Mouse (Mus musculus): ENCODE data around the gene Paqr3.

Gene Paqr3

DNA sequence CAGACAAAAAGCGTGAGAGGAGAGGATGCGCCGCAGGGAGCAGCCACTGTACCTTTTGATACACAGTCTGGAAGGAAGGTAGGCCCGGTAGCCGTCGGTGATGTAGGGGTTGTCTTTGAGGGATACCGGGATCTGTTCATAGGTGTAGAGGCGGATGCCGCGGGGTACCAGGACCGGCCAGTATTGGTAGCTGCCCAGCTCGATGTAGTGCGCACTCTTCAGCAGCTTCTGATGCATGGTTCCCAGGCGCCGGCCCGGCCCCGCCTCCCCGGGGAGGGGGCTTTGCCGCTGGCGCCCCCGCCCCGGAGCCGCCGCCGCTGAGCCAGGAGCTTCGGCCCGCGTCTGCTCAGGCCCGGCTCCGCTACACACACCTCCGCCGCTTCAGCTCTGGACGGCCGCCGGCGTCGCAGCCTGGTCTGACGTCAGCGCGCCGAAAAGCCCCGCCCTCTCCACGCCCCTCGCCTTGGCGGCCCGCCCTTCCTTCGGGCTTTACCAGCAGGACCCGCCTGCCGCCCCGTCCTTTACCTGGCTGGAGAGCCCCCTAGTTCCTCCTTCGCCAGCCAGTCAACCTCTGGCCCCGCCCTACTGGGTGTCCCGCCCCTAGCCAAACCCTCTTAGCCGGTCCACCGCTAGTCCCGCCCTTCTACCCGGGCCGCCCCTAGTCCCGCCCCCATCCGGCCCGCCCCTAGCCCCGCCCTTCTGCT is at the start of gene Paqr3:
Paqr3 (minus strand) TSS at position 390 of the 704 bp plus-strand sequence.
- peak; percentile 98 for DNase-seq (ENCODE audit: low spot score)

DNA sequence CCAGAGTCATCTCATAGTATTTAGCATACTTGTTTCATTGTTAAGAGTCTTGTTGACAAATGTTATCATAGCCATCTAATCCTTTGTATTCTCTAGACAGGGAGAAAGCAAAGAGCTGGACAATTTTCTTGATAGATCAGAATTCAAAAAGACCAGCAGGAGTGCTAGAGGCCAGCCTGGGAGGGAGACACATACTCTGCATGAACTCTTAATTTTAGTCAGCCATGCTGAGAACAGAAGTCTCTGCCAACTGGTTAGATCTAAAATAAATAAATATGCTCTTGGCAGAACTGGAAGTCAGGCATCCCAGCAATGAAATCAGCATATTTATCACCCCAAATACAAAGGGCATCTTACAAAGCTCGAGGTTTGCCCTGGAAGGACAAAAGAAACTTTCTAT is 43.3 kb upstream of the Paqr3 start:
- peak; percentile 7 for DNase-seq (ENCODE audit: low spot score)

DNA sequence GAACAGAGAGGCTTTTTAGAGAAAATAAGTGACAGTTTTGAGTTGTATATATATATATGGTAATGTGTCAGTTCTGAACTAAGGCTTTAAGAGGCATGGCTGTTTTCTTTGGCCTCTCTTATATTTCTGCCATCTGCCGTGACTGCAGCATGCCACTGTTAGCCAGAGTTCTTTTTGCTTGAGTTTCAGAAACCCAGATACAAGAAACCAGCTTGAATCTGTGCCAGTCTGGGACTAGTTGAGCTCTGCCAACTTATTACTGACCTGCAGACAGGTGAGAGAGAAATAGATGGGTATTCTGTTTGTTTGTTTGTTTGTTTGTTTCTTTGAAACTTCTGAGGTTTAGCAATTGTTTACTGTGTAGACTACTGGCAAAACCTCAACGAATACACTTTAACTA is 23.9 kb upstream of the Paqr3 start:
- no peak for DNase-seq (ENCODE audit: low spot score)

DNA sequence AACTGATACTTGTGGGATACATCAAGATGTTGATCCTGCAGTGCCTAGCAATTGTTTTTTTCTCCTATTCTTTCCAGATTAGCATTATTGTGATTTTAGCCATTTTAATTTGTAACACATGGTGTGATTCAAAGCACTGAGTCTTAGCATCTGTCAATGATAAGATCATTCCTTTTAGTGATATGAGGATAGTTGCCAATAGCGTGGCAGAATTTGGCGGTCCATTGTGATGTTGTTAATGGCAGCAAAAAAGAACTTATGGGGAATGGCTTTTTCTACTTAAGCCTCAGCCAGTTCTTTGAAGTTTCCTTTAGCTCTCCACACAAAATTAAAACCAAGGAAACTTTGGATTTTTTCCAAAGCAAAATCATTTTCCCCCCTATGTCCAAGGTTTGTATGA is 18.2 kb upstream of the Paqr3 start:
- DNase-seq (ENCODE audit: low spot score): no peak

DNA sequence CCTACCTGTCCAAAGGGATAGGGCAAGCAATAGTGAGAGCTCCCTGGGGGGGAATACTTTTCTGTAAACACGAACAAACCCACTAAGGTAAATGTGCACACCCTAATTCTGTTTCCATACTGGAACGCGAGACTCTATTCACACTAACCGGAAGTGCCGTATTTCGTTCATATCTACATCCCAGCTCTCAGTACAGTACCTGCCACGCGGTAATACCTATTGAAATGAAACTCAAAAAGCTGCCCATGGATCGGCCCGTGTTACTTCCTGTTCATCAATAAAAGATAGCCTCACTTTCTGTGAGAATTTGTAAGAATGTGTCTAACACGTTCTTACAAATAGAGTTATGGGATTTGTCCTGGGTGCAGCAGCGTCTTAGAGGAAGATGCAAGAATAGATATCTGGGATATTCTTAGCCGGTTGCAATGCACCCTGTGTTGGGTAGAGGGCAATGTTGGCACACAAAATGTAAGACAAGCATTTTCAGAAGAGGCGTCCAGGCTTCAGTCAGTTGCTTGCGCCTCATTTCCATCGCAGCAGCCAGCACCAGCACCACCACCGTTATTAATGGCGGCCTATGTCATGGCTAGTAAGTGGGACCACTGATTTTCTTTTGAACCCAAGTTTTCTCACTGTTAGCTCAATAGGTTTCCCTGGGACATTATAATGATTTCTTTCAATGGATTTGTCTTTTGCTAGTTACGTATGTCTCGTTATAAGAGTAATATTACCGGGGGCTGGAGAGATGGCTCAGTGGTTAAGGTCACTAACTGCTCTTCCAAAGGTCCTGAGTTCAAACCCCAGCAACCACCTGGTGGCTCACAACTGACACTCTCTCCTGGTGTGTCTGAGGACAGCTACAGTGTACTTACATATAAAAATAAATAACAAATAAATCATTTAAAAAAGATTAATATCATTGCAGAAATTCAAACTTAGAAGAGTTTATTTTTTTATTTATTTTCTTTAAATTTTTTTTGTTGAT is 17.1 kb upstream of the Paqr3 start:
- DNase-seq (ENCODE audit: low spot score): peak; percentile 51

DNA sequence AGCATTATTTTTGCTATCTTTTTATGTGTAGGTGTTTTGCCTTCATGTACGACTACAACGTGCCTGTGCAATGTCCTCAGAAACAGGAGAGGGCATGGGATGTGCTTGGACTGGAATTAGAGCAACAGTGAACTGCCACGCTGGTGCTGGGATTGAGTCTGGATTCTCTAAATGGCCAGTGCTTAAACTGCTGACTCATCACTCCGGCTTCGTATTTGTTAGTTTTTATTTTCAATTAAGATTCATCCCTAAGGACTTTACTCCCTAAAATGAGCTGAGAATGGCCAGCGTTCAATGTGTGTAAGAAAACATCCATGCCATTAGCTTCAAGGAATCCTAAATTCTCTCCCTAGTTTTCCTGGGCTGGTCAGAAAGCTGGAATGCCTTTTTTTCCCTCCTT is 15.9 kb upstream of the Paqr3 start:
- no peak for DNase-seq (ENCODE audit: low spot score)

DNA sequence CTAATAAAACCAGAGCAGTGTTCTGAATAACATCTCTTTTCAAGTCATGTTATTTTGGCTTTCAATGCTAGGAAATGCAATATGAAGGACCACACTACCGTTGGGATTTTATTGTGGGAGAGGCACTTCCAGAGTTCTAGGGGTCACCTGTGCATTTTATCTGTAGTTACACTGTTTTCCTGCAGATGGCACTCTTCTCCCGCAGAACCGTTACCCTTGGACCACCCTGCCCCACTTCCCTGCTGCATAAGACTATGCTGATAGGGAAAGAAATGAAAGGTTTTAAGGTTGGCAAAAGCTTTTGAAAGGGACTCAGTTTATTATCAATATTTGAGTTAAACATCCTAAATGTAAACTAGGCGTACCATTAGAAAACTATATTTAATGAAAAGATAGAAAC is 14.6 kb upstream of the Paqr3 start:
- peak; percentile 32 for DNase-seq (ENCODE audit: low spot score)

DNA sequence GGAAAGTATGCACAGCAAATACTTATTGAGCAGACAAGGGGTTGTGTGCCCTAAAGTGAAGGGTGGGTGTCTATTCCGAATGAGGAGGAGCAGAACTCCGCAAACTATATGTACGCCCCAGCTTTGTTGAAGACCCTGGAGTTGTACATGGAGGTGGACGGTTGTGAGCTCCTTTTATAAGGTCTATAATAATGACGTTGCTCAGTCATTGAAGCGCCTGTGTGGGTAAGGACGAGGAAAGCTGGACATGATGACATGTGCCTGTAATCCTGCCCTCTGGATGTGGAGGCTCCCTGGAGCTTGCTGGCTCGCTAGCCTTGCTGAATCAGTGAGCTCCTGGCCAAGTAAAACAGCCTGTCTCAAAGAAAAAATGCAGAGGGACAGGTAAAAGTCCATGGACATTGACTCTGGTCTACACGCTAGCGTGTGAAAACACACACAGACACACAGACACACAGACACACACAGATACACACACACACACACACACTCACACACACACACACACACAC is 14.1 kb upstream of the Paqr3 start:
- no peak for DNase-seq (ENCODE audit: low spot score)

DNA sequence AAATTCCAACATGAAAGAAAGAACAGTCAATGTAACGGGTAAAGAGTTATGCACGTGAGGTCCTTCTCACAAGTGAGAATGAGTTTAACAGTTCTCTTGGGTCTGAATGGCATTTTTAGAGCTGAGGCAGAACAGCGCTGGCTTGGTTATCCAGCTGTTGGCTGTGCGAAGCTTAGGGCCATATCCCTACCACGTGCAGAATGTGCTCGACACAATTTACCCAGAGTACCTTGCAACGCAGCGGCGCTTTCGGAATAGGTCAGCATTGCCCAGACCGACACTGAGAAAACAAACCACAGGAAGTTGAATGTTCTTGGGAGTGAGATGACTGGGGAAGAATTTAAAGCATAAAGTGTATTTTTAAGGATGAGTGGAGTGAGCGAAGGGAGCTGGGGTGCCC is 13.6 kb upstream of the Paqr3 start:
- DNase-seq (ENCODE audit: low spot score): no peak

DNA sequence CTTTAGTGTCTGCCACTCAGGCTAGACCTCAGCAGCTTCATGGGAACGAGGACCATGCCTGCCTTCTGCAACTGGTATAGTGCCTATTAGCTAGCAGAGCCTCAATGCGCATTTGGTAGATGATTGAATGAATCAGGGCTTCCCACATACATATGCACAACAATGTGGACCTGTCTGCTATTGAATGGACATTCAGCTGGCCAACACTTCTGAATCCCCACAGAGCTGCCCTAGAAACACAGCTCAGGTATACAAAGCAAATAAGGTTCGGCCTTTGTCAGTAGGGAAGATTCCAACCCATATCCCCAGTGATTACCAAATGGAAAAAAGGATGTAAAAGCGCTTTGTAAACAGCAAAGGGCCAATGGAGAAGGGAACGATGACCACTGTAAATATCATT is 699 bp downstream of the Paqr3 start:
- no peak for DNase-seq (ENCODE audit: low spot score)

DNA sequence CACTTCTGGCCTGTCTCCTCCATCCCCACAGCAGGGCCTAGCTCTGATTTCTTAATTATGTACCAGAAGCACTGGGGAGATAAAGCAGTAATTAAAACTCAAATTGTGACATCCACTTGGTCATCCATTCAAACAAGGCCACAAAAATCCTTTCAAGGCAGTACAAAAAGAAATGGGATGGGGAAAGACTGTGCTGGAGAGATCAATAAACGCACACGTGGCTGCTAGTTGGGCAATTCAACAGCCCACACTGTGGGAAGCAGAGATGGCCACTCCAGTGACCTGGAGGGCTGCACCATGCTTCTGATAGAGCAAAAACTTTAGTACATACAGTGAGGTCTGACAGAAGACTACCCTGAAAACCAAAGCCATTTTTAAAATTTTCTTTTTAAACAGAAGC is 1.3 kb downstream of the Paqr3 start:
- DNase-seq (ENCODE audit: low spot score): no peak

DNA sequence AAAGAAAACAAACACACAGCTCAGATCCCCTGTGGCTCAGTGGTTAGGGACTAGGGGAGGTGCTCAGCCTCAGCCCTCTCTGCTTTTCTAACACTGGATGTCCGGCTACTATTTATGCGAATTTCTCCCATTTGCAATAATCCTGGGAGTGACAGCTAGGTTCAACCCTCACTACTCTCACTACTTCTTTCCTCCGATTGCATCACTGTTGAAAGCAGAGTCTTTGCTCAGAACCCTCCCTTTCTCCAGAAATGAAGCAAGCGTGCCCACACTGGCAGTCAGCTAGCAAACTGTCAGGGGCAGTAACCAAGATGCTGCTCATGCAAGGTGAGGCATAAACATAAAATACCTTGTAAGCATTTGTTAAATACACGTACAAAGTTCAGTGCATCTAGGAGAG is 3.1 kb downstream of the Paqr3 start:
- no peak for DNase-seq (ENCODE audit: low spot score)

DNA sequence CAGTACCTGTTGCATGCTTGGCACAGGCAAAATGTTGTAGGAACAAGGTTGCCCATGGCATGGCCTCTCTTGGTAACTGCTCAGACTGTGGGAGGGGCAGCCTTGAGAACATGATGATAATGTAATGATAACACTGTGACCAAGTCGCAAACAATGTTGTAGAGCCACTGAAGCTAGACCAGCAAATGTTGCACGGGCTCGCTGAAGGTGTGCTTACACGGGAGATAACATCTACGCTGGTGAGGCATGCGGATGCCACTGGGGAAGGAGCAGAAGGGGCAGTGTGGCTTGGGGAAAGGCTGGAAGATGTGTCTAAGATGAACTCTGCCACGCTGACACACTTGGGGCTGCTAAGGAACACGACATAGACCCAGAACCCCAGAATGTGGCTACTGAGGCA is 11.4 kb downstream of the Paqr3 start:
- no peak for DNase-seq (ENCODE audit: low spot score)

DNA sequence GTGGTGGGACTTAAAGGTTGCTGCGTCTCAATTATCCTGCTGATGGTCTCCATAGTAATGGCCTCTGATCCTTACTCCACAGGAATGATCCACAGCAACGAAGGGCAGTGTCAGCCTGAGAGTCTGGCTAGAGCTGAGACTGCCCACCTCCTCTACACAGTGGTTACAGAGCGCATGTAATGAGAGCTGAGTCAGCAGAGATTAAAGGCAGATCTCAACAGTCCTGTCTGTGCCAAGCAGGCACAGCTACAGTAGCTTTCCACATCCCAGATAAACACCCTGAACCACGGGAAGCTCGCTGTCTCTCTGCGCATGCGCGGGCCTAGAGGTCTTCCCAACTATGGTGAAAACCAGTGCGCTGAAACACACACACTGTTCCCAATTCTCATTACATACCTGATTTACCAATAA is 13.8 kb downstream of the Paqr3 start:
- DNase-seq (ENCODE audit: low spot score): no peak

DNA sequence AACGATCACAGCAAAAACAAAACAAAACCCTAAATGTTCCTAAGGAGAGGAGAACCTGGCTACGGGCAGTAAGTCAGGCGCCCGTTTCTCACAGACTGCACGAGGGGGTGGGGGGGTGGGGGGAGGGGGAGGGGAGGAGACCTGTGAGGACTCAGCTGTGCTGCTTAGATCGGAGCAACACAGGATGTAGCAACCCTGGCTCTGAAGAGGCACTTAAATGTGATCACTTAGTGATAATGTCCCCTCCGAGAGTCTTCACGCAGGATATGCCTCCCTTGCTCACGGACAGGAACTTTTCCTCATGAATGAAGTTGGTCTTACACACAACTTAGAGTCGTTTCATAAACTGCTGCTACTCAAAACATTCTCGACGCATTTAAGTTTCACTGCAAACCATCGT is 16.1 kb downstream of the Paqr3 start:
- DNase-seq (ENCODE audit: low spot score): no peak

DNA sequence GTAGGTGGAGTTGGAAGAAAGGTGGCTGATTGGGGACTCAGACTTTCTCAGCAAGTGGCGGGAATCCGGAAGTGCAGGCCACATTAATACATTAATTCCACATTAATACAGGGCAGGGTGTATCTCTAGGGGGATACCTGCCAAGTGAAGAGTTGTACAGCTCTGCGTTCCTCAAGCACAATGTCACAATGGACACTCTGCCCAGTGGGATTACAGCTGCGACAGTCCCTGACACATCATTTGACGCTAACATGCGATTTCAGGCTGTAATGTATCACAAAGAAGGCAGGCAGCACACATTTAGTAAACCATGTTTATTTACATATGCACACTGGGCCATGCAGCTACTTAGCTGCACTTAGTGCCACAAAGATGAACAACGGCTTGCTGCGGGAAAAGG is 18.4 kb downstream of the Paqr3 start:
- no peak for DNase-seq (ENCODE audit: low spot score)

DNA sequence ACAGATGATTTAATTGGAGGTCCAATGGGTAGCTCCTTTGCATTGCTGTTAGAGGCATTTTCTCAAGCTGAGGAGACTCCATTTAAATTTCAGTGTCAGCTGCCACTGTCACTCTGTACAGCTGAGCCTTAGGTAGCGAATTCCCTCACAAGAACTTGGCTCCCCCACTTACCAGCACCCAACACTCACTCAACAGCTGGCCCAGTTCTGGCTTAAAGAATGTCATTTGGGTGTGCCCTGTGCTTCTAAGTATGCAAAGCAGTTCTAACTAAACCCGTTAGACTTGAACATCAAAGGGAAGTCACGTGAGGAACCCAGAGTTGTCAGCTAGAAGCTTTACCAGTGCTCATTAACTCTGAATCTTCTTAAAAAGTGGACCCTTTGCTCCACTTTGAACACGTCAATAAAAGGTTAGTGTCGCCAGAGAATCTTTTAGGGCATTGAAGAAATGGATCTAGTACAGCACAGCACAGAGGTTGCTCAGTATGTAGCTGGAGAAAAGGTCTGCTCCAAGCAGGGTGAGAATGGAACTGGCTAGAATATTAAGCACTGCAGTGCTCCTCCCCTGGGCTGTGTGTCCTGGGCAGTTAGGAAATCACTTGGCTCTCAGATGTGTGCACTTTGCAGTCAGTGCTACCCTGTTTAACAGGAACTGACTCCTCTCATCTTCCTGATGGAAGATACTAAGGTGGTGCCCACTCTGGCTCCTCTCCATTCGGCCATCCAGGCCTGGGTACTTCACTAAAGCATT is 21.2 kb downstream of the Paqr3 start:
- DNase-seq (ENCODE audit: low spot score): peak; percentile 63

DNA sequence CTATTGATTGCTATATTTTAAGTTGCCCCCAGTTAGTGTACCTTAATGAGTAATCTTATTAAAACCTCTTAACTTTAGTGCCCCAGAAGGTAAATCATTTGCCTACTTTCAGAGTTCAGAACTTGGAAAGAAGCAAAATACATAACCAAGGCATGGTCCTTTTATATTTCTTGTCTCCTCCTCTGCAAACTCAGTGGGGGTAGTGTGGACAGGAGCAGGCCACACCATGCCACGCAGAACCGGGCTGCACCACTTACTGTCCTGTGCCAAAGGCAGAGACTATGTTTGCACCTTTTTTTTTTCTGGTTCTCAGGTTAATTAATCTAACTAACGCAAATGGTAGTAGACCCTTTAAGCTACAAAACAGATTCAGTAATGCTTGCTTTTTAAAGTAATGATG is 22.0 kb downstream of the Paqr3 start:
- DNase-seq (ENCODE audit: low spot score): no peak

DNA sequence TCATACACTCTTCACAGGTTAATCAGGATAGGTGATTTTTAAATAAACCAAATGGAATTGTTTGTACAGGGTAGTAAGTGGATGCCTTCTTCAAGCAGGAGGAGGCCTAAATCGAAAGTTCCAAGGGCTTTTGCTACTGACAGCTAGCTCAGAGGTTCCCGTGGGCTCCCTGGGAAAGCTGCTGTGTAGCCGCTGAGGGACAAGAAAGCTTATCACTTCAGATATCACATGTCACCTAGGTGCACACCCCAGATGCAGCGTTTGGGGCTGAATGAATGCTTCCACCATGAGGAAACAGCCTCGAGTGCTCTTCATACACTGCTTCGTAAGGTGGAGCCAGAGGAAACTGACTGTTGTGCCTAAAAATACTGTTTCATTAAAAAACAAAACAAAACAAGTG is 23.2 kb downstream of the Paqr3 start:
- DNase-seq (ENCODE audit: low spot score): no peak

DNA sequence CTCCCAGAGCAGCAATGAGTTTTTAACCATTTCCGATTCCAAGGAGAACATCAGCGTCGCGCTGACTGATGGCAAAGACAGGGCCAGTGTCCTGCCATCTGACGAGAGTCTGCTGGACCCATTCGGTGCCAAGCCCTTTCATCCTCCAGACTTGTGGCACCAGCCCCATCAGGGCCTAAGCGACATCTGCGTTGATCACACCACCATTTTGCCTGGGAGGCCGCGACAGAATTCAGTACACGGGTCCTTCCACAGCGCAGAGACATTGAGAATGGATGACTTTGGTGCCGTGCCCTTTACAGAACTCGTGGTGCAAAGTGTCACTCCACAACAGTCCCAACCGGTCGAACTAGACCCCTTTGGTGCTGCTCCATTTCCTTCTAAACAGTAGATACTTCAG is 23.6 kb downstream of the Paqr3 start:
- DNase-seq (ENCODE audit: low spot score): no peak

DNA sequence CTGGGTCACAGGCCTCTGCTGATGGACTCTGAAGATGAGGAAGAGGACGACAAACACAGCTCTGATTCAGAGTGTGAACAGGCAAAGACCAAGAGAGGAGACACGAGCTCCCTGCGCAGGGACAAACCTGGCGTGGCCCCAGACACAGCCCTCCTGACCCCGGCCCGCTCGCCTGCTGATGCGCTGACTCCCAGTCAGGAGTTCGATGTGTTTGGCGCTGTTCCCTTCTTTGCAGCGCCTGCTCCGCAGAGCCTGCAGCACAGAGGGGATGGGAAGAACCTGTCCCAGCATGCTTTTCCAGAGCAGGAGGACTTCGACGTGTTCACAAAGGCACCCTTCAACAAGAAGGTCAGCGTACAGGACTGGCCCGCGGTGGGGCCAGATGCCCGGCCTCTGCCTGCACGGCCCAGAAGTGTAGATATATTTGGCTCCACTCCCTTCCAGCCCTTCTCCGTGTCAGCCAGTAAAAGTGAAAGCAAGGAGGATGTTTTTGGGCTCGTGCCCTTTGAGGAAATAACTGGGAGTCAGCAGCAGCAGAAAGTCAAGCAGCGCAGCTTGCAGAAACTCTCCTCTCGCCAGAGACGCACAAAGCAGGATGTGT is 24.3 kb downstream of the Paqr3 start:
- DNase-seq (ENCODE audit: low spot score): peak; percentile 43

DNA sequence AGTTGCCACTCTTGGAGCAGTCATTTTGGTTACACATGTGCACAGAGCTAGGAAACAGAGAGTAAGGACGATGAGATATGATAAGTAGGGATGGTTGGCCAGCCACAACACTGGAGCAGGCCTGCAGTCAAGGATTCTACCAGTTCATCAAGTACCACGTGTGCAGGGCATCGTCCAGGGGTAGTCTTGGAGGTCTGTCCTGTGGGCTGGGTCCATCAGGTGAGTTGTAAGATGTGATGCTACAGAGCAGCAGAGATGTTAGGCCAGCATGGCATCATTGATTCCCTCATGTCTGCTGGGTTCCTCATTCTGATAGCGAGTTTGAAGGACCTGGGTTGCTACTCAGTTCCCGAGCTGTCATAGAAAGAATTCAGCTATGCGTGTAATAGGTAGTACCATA is 26.3 kb downstream of the Paqr3 start:
- DNase-seq (ENCODE audit: low spot score): no peak

Measured in lung, postnatal 25 days (tissue).